Mouse (Mus musculus): ENCODE measurements at regions not wholly inside any gene's neighbourhood (a gene's known extent, or its start where the extent isn't known, plus 50 kb on each side); places are given as distances from the start of the nearest gene placed in this dataset.

DNA sequence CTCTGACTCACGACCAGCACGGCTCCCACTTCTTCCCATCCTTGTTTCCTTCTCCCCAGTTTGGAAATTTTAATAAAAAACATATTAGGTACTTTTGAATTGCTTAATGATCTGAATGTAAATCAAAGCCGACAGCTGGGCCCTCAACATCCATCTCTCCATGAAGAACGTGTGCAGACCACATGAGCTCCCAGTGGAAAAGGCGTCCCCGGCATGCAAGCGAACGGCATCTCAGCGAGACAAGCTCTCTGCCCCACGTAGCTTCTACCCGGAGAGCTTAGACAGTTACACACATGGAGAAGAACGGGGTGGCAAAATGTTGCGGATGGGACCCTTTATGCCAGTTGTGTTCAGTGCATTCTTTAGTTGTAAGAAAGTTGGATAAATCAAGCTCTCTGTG is 109.6 kb upstream of the Lef1 start:
- no peak for TF ChIP-seq CTCF (conservative IDR thresholded peaks at IDR 0.05)
- H3K27ac ChIP-seq: no peak overlapping the region
- no peak for DNase-seq (ENCODE audit: low spot score in 2 of 2)
- no peak overlapping the region for H3K4me3 ChIP-seq

DNA sequence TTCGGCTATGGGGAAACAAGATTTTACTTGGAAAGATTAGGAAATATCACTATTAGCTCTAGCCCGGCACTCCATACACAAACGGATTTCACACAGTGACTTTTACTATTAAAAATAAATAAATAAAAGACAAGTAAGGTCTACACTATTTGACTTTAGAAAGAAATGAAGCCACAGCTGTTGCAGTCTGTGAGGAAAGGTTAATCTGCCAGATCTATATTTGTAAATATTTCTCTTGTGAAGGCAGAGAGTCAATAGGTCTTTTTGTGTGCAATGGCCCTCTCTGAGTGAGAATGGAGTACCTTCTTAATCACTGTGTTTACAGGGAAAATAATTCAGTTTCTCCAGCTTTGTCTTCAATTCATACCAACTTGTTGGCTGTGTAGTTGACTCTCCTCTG is 110.0 kb upstream of the Lef1 start:
- no peak overlapping the region for H3K27ac ChIP-seq
- TF ChIP-seq CTCF (conservative IDR thresholded peaks at IDR 0.05): no peak
- DNase-seq (ENCODE audit: low spot score in 2 of 2): no peak
- no peak overlapping the region for H3K4me3 ChIP-seq

DNA sequence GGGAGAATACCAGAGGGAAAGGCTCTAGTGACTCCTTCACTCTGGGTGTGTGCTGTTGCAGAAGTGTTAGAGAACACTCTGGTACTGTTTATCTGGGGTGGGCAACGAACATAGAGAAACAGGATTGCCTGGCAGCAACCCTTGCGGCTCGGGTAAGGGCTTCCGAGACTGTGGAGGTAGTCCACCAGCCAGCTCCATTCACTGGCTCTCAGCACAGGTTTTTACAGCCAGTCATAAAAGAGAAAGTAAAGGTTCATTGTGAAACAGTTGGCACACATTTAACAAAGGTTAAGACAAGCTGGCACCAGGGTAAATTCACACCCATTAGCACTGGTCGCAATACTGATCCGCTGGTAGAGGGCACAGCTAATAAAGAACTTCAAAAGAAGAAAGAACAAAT is 110.5 kb upstream of the Lef1 start:
- H3K27ac ChIP-seq: no peak overlapping the region
- no peak for DNase-seq (ENCODE audit: low spot score in 2 of 2)
- TF ChIP-seq CTCF (conservative IDR thresholded peaks at IDR 0.05): no peak
- H3K4me3 ChIP-seq: no peak overlapping the region

DNA sequence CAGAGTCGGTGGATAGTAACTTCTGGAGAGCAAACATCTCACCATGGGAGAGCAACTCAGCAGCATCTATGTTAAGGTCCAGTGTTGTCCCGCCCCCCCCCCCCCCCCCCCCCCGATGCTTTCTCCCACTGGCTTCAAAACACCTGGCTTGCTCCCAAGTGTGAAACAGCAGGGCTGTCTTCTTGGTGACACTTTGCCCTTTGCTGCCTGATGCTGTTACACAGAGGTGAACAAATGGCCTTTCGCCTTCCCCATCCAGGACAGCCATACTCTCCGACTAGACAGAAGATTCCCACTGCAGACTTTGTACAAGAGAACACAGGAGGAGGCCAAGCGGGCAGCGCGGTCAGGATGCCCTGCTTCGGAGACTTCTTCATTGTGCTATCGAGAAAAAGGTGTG is 111.8 kb upstream of the Lef1 start:
- no peak for TF ChIP-seq CTCF (conservative IDR thresholded peaks at IDR 0.05)
- no peak overlapping the region for H3K4me3 ChIP-seq
- H3K27ac ChIP-seq: no peak overlapping the region
- no peak for DNase-seq (ENCODE audit: low spot score in 2 of 2)

DNA sequence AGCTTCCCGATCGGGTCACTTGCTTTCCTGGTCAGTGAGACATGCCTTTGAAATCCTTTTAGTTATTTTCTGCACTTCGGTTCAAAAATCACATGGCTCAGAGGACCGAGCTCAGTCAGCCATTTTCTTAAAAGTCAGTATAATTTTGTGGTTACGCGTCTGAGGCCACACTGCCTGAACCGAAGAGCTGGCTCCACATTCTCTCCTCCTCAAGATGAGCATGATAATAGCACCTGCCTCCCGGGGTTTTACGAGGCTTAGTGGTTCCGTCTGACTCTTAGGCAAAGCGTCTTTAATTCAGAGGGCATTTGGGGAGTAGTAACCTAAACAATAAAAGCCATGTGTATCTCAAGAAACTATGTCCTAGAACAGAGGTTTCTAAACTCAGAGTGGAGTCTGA is 113.5 kb upstream of the Lef1 start:
- Histone ChIP-seq H3K4me3 (no peak overlapping the region), H3K27ac (no peak overlapping the region)
- no peak for DNase-seq (ENCODE audit: low spot score in 2 of 2)
- TF ChIP-seq CTCF (conservative IDR thresholded peaks at IDR 0.05): no peak

DNA sequence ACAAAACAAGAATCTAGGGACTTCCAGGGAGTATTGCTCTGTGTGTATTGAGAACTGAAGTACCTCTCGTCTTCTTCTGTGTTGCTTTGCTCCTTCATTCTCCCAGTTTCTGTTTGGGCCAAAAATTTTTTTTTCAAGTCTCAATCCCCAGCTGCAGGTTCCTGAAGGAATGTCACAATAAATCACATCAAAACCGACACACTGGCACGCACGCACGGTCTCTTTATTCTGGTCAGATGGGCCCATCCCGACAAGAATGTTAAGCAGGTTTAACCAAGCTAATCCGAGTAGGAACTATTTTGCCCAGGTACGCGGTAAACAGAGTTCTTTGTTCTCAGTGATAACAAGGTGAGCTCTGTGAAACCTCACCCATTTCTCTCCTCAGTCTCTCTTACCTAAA is 118.3 kb upstream of the Lef1 start:
- TF ChIP-seq CTCF (conservative IDR thresholded peaks at IDR 0.05): no peak
- DNase-seq (ENCODE audit: low spot score in 2 of 2): no peak
- Histone ChIP-seq H3K4me3 (no peak overlapping the region), H3K27ac (no peak overlapping the region)

DNA sequence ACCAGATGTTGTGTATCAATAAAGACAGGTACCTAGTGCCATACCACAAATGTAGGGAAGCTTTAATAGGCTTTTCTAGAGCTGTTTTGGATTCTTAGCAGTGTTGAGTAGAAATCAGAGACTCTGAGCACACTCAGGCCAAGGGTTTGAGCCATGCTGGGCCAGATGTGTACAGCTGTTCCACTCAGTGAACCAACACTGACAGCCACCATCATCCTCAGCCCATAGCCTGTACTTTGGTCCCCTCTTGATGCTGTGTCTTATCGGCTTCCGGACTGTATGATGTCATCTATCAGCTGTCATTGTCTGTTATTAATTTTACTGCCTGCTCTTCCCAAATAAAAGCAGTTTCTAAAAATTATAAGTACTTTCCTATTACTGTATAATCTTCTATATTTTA is 123.6 kb upstream of the Lef1 start:
- TF ChIP-seq CTCF (conservative IDR thresholded peaks at IDR 0.05): no peak

DNA sequence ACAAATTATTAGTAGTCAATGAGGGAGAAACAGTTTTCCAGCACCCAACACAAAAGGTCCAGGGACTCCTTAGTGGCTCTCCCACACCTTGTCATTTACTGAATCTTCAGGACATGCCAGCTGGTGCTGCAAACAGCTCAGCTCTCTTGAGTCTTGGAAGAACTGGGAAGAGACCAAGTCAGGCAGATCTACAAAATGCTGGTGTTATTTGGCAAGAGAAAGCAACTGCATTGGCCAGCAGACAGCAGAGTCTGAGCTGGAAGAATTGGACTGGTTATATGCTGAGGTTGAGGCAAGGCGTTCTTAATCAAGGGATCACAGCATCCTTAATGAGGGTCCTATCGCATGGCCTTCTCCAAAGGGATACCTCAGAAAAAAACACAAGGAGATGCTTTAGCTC is 124.2 kb upstream of the Lef1 start:
- TF ChIP-seq CTCF (conservative IDR thresholded peaks at IDR 0.05): no peak
- no peak overlapping the region for H3K27ac ChIP-seq
- no peak overlapping the region for H3K4me3 ChIP-seq
- no peak for DNase-seq (ENCODE audit: low spot score in 2 of 2)

More for the DNA sequence above, 123.6 kb upstream of the Lef1 start:
- Histone ChIP-seq H3K27ac (no peak overlapping the region), H3K4me3 (no peak overlapping the region)
- no peak for DNase-seq (ENCODE audit: low spot score in 2 of 2)

DNA sequence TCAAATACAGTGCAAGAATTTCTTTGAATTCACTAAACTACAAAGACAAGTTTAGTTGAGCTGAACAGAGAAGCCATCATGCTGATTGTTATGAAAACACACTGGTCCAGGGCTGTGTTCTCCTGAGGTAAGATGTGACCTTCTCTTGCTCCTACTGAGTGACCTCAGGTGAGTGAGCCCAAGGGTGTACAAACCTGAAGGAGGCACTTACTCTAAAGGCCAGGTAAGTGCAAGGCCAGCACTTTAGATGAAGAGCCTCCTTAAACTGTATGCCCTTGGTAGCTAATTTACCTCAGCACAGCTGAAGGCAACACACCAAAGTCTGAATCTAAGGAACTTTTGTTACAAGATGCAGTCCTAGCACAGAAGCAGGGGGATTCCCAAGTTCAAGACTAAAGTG is 128.7 kb upstream of the Lef1 start:
- Histone ChIP-seq H3K27ac (no peak overlapping the region), H3K4me3 (no peak overlapping the region)
- no peak for DNase-seq (ENCODE audit: low spot score in 2 of 2)
- no peak for TF ChIP-seq CTCF (conservative IDR thresholded peaks at IDR 0.05)

DNA sequence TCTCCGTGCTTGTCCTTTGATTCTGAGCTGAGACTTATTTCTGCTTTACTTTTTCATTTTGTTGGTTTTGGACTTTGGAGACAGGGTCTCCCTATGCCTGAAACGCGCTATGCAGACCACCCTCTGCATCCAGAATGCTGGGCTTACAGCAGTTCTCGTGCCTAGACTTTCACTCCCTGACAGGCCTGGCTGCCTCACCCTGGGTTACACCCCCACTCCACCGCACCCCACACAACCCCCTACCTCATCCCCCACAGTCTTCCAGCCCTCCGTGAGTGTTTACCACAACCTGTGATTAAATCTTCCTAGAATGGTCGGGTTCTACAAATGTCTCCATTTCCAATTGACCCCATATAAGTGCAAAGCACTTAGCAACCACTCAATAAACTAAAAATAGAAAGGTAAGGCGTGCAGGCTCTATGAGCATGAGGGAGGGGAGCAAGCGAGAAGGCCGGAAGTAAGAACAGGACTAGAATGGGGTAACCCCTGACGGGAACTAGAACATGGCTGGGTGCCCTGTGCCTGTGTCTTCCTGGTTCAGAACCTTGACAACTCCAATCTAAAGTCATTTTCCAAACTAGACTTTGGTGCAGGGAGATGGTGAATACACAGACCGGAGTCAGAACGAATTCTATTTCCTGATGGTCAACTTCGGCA is 131.2 kb upstream of the Lef1 start:
- no peak overlapping the region for H3K27ac ChIP-seq
- no peak for TF ChIP-seq CTCF (conservative IDR thresholded peaks at IDR 0.05)
- no peak for DNase-seq (ENCODE audit: low spot score in 2 of 2)
- no peak overlapping the region for H3K4me3 ChIP-seq

DNA sequence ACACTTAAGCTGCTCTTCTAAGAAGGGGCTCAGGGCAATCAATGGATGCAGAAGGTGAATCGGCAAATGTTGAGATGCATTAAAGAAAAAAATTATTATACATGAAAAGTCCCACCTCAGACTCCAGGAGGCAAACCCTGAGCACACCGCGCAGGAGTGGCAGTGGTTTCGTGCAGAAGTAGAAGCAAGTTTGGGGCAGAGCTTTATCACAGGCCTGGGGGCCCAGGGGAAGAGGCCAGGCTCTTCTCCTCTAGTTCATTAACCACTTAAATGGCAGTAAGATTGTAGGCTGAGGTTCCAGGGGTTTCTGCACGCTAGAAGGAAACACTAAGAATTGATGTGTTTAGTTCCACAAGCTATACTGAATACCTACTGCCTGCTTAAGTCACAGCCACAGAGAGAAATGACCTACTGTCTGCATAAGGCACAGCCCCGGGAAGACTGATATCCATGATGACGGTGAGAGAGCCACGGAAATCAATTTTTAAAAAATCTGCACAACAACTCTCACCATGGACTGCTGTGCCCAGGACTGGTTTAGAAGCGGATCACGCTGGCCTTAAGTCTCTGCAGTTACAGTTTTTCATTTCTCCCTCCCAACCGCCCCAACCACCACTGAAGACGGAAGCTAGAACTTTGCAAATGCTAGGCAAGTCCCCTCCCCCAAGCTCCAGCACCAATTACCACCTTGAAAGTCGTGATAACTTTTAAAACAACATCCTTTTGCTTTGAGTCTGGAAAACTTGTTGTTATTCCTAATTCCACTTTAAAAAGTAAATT is 132.2 kb upstream of the Lef1 start:
- DNase-seq (ENCODE audit: low spot score in 2 of 2): no peak
- Histone ChIP-seq H3K4me3 (no peak overlapping the region), H3K27ac (no peak overlapping the region)
- TF ChIP-seq CTCF (conservative IDR thresholded peaks at IDR 0.05): no peak

DNA sequence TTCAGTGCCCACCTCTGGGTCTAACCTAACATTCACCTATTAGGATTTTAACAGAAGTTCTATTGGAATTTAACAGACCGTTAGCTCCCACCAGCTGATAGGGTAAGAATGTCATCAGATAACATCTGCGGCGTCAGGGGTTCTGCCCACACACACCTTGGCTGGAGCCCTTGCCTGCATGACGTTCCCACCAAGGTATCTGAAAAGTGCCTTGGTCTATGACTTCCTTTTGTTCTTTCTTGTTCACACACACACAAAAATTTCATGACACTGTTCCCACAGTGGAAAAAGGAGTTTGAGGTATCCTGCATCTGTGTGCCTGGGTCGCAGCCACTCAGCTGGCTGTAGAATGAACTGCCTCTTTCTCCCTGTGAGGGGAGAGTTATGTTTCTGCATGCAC is 134.1 kb upstream of the Lef1 start:
- no peak for TF ChIP-seq CTCF (conservative IDR thresholded peaks at IDR 0.05)
- H3K27ac ChIP-seq: no peak overlapping the region
- H3K4me3 ChIP-seq: no peak overlapping the region
- no peak for DNase-seq (ENCODE audit: low spot score in 2 of 2)

DNA sequence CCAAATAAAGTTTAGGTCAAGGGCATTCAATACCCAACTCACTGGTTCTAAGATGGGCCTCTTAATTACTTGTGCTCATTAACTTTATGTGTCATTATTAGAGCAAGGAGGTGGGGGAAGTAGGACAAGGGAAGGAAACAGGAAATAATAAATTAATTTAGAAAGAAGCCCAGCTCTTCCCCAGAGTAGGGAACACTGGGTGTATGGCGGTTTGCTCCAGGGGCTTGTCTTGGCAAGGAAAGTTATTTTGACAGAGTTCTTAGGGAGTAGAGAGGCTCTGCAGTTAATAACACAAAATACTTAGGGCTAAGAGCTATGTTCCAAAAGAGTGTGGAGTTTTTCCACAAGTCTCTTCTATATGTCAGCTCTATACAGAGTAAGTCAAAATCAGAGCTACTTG is 135.0 kb upstream of the Lef1 start:
- H3K4me3 ChIP-seq: no peak overlapping the region
- no peak for TF ChIP-seq CTCF (conservative IDR thresholded peaks at IDR 0.05)

DNA sequence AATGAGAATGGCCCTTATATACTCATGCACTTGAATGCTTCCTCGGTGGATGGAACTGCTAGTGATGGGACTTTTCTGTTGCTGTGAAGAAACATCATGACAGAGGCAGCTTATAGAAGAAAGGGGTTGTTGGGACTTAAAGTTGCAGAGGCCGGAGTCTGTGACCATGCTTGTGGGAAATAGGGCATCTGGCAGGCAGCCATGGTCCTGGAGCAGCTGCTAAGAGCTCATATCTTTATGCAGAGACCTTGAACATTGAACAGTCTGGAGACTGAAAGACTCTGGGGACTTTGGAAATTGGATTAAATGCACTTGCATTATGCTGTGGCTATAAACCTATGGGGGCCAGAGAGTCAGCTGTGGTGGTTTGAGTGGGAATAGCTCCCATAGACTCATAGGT is 138.1 kb upstream of the Lef1 start:
- no peak overlapping the region for H3K27ac ChIP-seq
- TF ChIP-seq CTCF (conservative IDR thresholded peaks at IDR 0.05): no peak
- DNase-seq (ENCODE audit: low spot score in 2 of 2): no peak
- H3K4me3 ChIP-seq: no peak overlapping the region

More for the DNA sequence above, 135.0 kb upstream of the Lef1 start:
- H3K27ac ChIP-seq: no peak overlapping the region
- DNase-seq (ENCODE audit: low spot score in 2 of 2): no peak

Measured in layer of hippocampus, adult 2 months (tissue).